ENCODE assay signal across 7 mouse cellular contexts in genomic region chr8:105348450-105349095, GRCm38 (mm10). TPM values are rescaled to one million over a fixed set of nuclear protein-coding genes. Genes with fewer than 3 reads are reported as not detected.
DNase-seq lines count a peak whose midpoint lies in the region; ATAC-seq and TF ChIP-seq lines count a peak whose summit lies in the region.

Slc9a5 (plus strand) TSS chr8:105348843.

- DNase-seq in R1 (ENCODE audit: low read depth, low spot score) = peak; percentile 64
- DNase-seq in embryo, embryonic 11.5 days (ENCODE audit: low read depth, low spot score) = peak; percentile 69
- DNase-seq in heart, postnatal 0 days (ENCODE audit: low spot score) = no peak
- DNase-seq in layer of hippocampus, postnatal 36 days = peak in 1 of 2 experiments; percentile 46
- peak; percentile 72 to 81 for DNase-seq in lung, postnatal 4 days
- DNase-seq in spleen, postnatal 36 days (ENCODE audit: low spot score in 2 of 2) = peak; percentile 27 to 31

- H3K27ac ChIP-seq in heart, postnatal 0 days (ENCODE audit: low read depth) = peak within 1 kb of the TSS; percentile 76

- TF ChIP-seq CTCF in E14TG2a.4 (conservative IDR thresholded peaks at IDR 0.05; ENCODE audit: low read length) = no peak
- TF ChIP-seq CTCF in heart, postnatal 0 days (IDR thresholded peaks at IDR 0.05; ENCODE audit: low read depth) = no peak

- H3K4me3 ChIP-seq in E14TG2a.4 (replicated peaks; ENCODE audit: low read length) = peak within 1 kb of the TSS; percentile 90
- peak within 1 kb of the TSS; percentile 79 for H3K4me3 ChIP-seq in heart, postnatal 0 days (ENCODE audit: low read depth, low read length)

- H3K9ac ChIP-seq in heart, postnatal 0 days (replicated peaks; ENCODE audit: low read depth, low read length) = peak within 1 kb of the TSS; percentile 67

- H3K9me3 ChIP-seq in E14TG2a.4 (ENCODE audit: low read length) = no peaks in the 10 kb centered on the region
- H3K9me3 ChIP-seq in heart, postnatal 0 days (replicated peaks; ENCODE audit: control insufficient read depth, low read length) = no peaks in the 10 kb centered on the region

- TF ChIP-seq EP300 in heart, postnatal 0 days (IDR thresholded peaks at IDR 0.05; ENCODE audit: low read depth) = no peak

- peaks cover 44% of the 10 kb centered on the region for H3K27me3 ChIP-seq in E14TG2a.4 (ENCODE audit: insufficient read depth, low read length)
- H3K27me3 ChIP-seq in heart, postnatal 0 days (ENCODE audit: control insufficient read depth, insufficient read depth, low read length) = no peaks in the 10 kb centered on the region

- H3K4me2 ChIP-seq in heart, postnatal 0 days (ENCODE audit: low read depth, low read length) = peak within 1 kb of the TSS; percentile 95

- WGBS in heart, postnatal 0 days = under 1% methylated on average over 34 of the region's 34 CpGs

- peaks cover 57% of the 10 kb centered on the region for H3K4me1 ChIP-seq in E14TG2a.4 (replicated peaks; ENCODE audit: low read depth, low read length)
- peaks cover 34% of the 10 kb centered on the region for H3K4me1 ChIP-seq in heart, postnatal 0 days (ENCODE audit: control insufficient read depth, insufficient read depth)

- ATAC-seq in heart, postnatal 0 days (ENCODE audit: insufficient read depth, low read depth) = no peak

- H3K36me3 ChIP-seq in E14TG2a.4 (ENCODE audit: insufficient read depth, low read length) = 0 out of 2 replicates have a peak, but pooled peaks cover under 1% of the 10 kb centered on the region
- no peaks in the 10 kb centered on the region for H3K36me3 ChIP-seq in heart, postnatal 0 days (replicated peaks; ENCODE audit: control insufficient read depth, insufficient read depth, low read length)

RNA-seq across cellular contexts. Expression of gene Slc9a5, which starts in this region (rescaled TPM):
- 1.2 and 3.9 TPM in 2 replicates for total RNA-seq in heart, postnatal 0 days (2014; rRNA removed; ENCODE audit: low replicate concordance)
- polyA plus RNA-seq in heart, postnatal 0 days (2015; fragmentation: Nextera tagmentation; extraction: Ambion mirVana) = 0.27 and 0.41 TPM in 2 replicates
- total RNA-seq in layer of hippocampus, postnatal 36 days (2021) = 10 to 100 TPM; 12.2 to 13.7 TPM
